Mouse (Mus musculus): Measurements from ENCODE around the gene Elf1.
A peak's percentile ranks its signal among the peaks of the same experiment; 100 is the strongest.
"Not testable (repeated sequence)": the region's sequence is repeated elsewhere in the genome, so short reads cannot be mapped to it uniquely, and the experiment has no call there.

The Elf1 gene

DNA sequence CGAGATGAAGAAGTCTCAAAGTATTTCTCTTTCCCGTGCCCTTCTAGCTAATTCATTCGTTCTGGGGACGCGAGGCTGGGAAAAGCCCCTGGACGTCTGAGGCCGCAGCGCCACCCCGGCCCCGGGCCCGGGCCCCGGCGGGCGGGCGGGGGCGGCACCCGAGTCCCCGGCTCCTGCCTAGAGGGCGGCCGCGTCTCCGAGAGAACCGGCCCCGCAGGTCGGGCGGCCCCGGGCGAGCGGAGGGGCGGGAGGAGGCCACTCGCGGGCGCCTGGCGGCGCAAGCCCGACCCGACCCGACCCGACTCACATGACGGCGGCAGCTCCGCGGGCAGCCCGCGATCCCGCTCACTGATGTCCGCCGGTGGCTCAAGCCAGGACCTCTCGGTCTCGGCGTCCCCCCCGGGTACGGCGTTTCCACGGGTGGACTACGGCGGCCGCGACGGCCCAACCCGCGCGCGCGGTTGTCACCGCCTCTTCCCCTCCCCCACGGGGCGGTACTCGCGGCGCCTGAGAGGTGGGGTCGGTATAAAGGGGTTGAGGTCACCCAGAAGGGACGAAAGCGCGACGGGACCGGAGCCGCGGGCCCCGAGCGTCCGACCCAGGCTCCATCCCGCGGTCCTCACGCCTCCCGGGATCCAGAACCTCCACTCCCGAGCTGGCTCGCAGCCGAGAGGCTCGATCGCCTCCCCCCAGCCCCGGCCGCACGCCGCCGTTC lies at the start of gene Elf1:
TSS of gene Elf1 (plus strand) at position 571 of the 715 bp plus-strand sequence.
- DNase-seq (ENCODE audit: low spot score), result peak; percentile 91

DNA sequence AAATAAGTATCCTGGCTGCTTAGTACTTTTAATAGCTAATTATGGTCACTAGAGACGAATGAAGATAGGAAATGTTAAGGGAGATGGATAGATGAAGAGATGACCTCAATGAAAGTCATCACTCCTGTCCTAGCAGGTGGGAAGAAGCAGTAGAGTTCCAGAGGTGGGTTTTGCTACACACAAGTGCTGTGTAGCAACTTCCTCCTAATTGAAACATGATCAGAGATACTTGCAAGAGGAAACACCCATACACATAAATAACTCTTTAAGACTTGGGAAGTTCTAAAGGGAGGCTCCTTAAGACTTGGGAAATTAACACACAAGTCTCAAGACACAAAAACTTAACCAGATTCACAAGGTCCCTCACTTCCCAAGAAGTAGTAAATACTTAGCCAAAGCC lies 46.9 kb upstream of the Elf1 start:
- DNase-seq (ENCODE audit: low spot score), result no peak

DNA sequence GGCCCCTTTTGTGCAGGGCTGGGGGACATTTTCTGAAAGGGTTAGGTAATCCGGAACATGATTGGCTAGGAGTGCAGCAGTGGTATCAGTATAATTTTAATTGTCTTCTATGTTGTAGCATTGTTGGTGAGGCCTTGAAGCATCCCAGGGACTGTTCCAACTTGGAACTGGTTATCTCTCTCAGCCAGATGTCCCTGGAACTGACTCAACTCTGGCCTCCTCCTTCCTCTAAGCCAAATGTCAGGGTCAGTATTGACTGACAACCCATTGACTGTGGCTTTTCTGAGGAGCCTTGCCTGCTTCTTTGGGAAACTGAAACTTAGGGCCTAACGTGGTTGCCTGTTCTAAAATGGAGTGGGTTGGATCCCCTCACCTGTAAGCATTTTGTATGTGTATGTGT lies 40.3 kb upstream of the Elf1 start:
- DNase-seq (ENCODE audit: low spot score), result no peak

DNA sequence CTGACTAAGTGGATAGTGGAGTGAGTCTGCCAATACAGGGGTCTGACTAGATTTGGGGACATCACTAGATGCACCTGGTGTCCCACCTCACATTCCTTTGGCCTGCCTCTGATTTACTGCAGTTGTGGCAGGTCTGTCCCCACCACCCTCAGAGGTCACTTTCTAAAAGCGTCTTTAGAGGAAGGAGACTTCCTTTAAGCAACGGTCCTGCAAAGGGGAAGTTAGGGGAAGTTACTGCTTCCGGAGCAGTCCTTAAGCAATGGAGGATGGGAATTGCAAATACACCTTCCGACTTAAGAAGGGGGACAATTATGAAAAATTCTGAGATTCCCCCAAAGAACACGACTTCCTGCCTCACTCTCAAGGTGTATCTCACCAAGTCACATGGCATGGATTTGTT lies 39.6 kb upstream of the Elf1 start:
- DNase-seq (ENCODE audit: low spot score), result no peak

DNA sequence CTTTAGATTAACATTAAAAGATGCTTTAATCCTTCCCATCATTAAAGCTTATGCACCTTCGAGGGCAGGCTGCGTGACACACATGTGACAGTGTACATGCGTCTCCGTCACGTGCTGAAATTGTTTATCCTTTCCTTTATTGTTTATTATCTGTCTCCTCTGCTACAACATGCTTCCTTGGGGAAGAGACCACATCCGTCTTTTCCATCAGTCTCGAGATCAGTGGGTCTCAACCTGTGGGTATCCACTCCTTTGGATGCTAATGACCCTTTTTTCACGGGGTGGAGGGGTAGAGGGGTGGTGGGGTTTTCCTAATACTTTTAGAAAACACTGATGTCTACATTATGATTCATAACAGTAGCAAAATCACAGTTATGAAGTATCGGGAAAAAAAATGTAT lies 36.4 kb upstream of the Elf1 start:
- no peak for DNase-seq (ENCODE audit: low spot score)

DNA sequence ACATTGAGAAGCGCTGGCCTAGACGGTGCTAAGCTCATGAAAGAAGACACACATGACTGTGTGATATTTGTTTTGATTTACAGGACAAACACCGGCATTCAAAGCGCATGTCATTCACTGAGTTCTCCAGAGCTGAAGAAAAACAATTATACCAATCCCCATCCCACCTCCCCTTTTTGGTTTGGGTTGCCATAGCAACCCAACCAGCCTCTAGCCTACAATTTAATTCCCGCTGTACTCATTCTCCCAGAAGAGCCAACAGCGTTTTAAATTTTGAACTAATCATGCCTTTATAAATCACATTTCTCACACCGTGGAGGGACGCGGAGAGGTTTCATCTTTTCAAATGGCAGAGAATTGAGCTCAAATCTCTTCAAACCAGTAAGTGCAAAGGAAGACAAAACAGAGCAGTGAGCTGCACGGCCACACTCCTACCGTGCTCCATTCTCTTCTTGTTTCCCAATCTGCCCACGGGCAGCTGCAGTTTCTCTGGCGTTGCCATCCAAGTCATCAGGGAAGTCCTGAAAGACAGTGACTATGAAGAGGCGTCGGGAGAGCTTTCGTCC lies 35.9 kb upstream of the Elf1 start:
- peak; percentile 7 for DNase-seq (ENCODE audit: low spot score)

DNA sequence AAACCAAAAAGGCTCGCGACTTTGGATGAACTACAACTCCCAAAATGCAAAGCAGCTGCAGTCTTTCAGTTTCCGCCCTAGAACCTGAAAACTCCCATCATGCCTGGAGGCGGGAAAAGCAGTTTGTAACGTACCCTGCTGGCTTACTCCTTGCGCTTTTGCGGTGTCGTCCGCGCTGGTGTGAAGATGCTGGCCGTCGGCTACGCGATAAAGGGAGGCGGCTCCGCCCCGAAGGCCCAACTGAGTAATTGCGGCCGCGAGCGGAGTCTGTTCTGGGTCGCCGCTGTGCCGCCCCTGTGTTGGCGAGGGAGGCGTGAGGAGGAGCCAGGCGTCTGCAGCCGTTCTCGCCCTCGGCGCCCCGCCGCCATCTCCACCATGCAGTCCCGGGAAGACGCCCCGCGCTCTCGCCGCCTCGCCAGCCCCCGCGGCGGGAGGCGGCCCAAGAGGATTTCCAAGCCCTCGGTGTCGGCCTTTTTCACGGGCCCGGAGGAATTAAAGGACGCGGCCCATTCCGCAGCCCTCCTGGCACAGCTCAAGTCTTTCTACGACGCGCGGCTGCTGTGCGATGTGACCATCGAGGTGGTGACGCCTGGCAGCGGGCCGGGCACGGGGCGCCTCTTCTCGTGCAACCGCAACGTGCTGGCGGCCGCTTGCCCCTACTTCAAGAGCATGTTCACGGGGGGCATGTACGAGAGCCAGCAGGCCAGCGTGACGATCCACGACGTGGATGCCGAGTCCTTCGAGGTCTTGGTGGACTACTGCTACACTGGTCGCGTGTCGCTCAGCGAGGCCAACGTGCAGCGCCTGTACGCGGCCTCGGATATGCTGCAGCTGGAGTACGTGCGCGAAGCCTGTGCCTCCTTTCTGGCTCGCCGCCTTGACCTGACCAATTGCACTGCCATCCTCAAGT lies 29.1 kb upstream of the Elf1 start, which contains the start of gene Kbtbd6:
TSS of gene Kbtbd6 (plus strand) at position 155 of the 910 bp plus-strand sequence.
- peak; percentile 96 for DNase-seq (ENCODE audit: low spot score)

DNA sequence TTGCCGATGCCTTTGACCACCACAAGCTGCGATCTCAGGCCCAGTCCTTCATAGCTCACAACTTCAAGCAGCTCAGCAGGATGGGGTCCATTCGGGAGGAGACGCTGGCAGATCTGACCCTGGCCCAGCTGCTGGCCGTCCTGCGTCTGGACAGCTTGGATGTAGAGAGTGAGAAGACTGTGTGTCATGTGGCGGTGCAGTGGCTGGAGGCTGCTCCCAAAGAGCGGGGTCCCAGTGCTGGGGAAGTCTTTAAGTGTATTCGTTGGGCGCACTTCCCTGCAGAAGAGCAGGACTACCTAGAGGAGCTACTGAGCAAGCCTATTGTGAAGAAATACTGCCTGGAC lies 28.4 kb upstream of the Elf1 start:
- DNase-seq (ENCODE audit: low spot score), result not testable (repeated sequence)

DNA sequence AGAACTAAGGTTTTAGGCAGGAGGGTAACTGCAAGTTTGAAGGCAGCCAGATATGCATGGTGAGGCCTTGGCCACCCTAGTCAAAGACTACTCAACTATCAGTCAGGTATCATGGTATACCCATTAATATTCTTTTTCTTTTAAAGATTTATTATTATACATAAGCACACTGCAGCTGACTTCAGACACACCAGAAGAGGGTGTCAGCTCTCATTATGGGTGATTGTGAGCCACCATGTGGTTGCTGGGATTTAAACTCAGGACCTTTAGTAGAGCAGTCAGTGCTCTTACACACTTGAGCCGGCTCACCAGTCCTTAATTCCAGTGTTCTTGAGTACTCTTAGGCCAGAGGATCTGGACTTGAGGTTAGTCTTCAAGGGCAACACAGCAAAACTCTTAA lies 20.6 kb upstream of the Elf1 start:
- no peak for DNase-seq (ENCODE audit: low spot score)

DNA sequence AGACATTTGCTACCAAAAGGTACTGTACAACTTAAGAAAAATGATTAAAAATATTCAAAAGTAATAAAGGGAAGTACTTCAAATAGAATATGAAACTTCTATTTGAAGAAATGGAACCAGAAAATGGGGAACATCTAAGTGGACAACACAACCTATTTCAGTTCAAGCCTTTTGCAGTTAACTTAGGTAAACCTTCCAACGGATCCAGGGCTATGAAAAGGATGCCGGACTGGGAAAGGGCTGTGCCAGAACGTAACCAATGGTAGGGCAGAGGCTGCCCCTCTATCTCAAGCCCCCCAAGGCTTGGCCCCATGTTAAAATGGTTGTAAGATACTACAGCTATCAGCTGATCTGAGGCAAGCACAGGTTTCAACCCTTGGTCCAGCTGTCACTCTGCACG lies 20.0 kb upstream of the Elf1 start:
- no peak for DNase-seq (ENCODE audit: low spot score)

DNA sequence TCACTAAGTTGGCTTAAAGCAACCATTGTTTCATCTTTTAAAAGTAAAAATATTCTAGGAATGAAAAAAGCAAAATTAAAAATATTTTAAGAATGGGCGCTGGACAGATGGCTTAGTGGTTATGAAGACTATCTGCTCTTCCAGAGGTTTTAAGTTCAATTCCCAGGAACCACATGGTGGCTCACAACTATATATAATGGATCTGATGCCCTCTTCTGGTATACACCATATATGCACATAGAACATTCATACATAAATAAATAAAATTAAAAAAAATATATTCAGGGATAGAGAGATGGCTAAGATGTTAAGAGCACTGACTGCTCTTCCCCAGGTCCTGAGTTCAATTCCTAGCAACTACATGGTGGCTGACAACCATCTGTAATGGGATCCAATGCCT lies 15.4 kb upstream of the Elf1 start:
- DNase-seq (ENCODE audit: low spot score), result no peak

DNA sequence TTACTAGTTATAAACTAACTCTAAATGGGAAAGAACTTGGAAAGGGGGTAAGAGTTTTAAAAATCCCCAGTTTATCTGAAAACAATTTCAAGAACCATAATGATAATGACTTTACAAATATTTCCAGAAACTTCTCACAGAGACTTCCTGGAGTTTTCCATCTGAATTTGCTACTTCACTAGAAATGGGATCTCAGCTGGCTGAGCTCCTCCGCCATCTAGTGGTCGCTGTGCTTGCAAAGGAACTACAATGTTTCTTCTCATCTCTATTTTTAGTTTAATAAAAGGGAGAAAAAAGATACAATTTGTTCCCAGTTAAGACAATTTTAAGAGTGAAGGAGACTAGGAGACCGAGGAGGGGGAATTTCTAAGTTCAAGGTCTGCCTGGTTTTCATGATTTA lies 13.4 kb upstream of the Elf1 start:
- peak; percentile 81 for DNase-seq (ENCODE audit: low spot score)

DNA sequence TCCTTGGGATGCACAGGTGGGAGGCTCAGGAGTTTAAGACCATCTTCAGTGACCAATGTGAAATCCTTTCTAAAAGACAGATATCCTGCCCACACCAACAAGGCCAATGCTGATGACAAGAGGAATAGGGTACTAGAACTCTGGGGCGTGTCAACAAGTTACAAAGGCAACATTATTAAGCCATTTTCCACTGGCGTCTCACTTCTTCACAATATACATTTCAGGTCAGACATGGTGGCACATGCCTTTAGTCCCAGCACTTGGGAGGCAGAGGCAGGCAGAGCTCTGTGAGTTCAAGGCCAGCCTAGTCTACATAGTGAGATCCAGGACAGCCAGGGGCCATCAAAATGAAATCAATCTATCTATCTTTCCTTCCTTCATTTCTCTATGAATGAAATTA lies 7.6 kb upstream of the Elf1 start:
- no peak for DNase-seq (ENCODE audit: low spot score)

DNA sequence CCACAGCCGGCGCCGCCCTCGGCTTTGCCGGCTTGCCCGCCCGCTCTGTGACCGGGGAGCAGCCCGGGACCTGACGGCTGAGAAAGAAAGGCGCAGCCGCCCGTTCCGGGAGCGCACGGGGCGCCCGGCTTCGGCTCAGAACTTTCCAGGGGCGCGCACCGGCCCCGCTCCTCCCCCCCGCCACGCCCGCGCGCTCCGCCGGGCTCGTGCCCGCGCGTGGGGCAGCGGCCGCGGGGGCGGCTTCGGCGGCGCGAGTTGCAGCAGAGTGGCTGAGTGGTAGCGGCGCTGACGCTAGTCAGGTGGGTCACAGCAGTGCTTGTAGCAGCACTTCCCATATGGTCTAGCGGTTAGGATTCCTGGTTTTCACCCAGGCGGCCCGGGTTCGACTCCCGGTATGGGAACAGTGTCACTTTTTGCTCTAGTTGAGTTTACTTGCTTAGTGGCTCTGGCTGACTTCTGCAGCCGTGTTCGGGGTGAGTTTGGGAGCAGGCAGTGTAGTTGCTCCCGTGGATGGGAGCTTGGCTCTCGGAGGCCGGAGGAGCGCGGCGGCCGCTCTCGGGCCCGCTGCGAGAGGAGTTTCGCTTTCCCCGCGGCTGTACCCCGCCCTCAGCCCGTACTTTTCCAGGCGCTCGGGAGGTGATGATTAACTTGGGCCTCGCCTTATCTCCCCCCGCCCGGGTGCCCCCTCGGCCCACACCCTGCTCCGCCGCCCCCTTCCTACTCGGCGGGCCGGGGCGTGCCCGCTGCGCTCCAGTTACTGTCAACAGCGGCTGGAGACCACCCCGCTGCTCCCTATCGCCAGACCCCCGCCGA lies 551 bp downstream of the Elf1 start, which contains the start of gene Wbp4:
TSS of gene Wbp4 (minus strand) at position 182 of the 813 bp plus-strand sequence.
- peak; percentile 95 for DNase-seq (ENCODE audit: low spot score)

DNA sequence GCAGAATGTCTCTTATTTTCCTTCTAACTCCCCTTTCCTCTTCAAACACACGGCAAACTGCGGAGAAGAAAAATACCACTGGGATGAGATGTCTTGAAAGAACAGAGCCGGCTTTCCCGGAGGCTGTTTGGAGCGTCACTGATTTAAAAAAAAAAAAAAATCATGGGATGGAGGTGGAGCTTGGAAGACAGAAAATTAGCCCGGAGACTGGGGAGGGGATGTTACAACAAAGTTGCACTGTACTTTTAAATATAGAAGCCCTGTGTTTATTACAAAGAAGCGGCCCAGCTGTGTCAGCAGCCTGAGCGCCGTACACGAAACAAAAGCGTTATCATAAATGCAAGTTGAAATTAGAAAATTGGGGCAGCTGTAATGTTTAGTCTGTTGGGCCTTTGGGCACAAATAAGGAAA lies 1.3 kb downstream of the Elf1 start:
- peak; percentile 17 for DNase-seq (ENCODE audit: low spot score)

DNA sequence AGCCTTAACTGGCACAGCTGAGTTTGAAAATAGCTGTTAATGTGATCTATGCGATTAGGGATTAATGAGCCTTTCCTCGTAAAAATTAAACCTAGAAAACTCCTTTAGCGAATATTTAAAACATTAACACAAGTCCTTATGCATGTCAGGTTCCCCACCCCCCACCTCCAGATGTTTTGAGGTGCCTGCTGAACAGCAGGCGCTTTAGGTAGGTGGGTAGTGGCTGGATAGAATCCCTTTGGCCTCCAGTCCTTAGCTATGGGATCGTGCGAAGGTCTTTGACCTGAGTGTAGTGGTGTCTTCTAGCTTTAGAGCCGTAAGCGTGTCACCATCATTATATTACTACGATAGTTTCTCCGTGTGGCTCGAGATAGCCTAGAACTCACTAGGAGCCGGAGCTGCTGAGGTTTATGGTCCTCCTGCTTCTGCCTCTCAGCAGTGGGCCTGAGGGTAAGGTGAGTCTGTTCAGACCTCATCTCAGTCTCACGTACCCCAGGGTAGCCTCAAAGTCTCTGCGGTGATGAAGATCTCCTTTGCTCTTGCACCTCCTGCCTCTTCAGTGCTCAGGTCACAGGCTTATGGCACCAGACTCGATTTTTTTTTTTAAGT lies 1.9 kb downstream of the Elf1 start:
- peak; percentile 11 for DNase-seq (ENCODE audit: low spot score)

DNA sequence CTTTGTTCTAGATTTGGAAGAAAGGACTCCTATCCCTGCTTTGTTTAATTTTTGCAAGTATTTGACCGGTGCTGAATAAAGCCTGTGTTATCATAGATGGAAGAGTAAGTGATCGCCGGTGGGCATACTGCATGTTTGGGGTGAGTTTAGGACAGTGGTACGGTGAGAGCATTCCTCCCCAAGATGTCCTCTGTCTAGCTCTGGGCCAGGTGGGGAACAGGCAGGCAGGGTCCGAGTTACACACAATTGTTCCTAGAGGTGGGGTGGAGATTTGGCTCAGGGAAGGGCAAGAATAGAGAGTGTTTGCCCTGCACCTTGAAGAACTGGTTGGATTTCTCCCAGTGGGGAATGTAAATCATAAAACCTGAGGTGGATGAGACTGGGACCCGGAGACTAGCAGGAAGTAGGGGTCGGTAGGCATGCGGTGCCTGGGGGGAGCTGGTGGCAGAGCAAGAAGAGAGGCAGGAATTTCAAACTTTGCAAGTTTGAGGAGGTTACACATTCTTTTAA lies 2.7 kb downstream of the Elf1 start:
- DNase-seq (ENCODE audit: low spot score), result no peak

DNA sequence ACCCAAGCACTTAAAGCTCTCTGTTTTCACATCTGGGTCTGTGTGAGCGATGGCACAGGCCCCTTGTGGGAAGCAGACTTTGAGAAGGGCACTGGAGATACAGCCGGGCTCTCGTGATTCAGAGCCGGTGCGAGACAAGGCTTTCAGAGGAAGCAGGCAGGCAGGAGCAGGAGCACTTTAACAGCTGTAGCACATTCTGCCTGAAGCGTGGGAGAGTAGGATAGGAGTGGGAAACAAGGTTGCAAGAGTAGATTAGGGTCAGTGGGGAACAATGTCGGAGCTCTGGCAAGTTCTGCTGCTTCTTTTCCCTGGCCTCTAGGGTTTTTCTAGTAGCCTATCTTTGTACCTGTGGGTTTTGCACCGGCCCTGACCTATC lies 5.6 kb downstream of the Elf1 start:
- DNase-seq (ENCODE audit: low spot score), result peak; percentile 13

DNA sequence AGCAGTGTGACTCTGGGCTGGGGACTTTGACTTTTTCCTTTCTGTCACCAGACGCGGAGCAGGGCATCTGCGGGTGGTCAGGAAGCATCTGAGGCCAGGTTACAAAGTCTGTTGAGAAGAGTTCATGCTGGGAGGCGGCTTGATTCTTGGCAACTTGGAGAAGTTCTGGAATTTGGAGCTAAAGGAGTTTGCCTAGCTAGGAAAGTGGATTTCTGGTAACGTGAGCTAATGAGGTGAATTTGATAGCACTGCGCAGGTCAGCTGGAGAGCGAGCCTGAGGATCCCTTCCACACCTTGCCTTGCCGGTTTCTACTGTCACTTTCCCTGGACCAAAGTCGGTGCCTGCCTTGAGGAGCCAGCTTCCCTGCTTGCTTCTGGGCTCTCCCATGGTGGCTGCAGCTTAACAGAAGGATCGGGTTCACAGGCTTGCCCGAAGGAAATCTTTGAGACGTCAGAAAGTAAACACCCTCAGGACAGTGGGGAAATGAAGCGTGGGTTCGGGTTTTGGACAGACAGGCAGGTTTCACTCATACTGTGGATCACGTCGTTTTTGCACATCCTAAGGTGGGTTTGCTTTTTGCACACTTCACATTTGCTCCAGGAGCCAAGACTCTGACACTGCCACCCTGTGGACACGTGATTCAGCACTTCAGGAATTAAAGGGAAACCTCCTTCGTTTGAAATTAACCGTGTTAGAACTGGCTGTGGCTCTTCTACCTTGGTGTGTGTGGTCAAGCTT lies 6.2 kb downstream of the Elf1 start:
- DNase-seq (ENCODE audit: low spot score), result peak; percentile 71

DNA sequence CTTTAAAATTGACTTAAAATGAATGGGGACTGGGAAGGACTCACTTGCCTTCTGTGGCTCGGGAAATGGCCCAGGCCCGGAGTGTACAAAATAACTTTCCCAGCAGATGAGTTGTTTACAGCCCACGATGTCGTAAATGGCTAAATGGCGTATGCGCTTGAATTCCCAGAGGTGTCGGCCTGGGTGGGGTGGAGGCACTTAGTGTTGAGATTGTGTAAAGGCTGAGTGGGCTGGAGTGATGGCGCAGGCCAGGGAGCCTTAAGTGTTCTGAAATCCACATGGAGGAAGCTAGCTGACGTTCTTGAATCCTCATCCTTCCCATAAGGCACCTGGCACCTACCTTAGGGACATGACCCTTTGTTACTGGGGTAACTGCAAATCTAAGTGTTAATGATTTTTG lies 7.5 kb downstream of the Elf1 start:
- no peak for DNase-seq (ENCODE audit: low spot score)

DNA sequence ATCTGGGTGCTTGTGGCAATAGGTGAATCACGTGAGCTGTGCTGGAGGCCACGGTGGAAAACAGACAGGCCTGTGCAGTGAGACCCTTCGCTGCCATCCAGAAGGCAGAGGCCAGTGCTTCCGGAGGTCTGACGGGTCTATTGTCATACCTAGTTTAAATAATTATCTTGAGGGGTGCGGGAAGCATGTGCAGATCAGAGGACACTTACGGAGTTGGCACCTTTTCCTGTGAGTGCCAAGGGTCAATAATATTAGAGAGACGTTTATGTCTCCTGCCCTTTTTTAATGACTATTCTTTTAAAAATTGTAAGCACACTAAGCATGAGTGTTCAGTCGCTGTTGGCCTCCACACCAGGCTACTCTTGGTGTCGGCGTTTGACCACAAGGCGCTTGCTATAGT lies 8.2 kb downstream of the Elf1 start:
- no peak for DNase-seq (ENCODE audit: low spot score)
